Mouse (Mus musculus) kidney, postnatal 10 days (tissue): ENCODE data around the gene 9430097D07Rik.
A peak's percentile ranks its signal among the peaks of the same experiment; 100 is the strongest.

ENCODE experiments used
- DNase-seq: peaks from one replicate; pipeline ENCODE4 v3.0.0; 2021; ENCODE audit warnings: mixed read lengths

Gene 9430097D07Rik

GRCm38 (mm10) chr2:32575586-32576160 lies at the start of gene 9430097D07Rik:
TSS of gene 9430097D07Rik (minus strand) at chr2:32575684.
- DNase-seq = peak; percentile 46

DNA sequence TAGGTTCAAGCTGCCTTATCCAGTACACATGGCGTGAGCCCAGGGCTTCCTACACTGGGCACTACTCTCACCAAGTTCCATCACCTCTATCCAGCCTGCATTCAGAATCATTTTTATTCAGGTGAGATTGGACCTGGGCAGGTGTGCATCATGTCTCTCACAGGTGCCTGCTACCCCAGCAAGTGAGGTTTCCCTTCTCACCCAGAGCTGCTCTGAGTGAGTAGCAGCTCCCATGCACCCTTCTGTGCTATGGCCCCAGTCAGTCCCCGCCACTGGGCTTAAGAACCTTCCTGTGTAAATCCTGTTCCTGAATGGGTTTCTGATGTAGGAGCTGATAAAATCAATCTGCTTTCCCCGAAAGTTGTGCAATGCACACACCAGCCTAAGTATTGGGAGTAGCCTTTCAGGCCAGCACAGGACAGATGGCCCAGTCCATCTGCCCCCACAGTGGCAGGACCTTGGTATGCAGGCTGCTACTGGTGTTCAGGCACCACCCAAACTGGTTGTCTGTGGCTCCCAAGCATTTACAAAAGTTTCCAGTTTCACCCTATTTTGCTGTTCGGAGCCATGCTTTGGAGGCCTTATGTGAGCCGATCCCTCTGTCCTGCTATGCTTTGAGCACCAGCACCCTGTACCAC lies 48.7 kb upstream of the 9430097D07Rik start:
- DNase-seq = no peak

GRCm38 (mm10) chr2:32621517-32621859 lies 46.0 kb upstream of the 9430097D07Rik start, which contains the start of gene Ak1:
TSS of gene Ak1 (plus strand) at chr2:32621758.
- no peak for DNase-seq

- peak; percentile 86 for DNase-seq
Measured at GRCm38 (mm10) chr2:32620682-32621516, 45.4 kb upstream of the 9430097D07Rik start.

- no peak for DNase-seq
Measured at GRCm38 (mm10) chr2:32618051-32618450, 42.6 kb upstream of the 9430097D07Rik start.

DNA sequence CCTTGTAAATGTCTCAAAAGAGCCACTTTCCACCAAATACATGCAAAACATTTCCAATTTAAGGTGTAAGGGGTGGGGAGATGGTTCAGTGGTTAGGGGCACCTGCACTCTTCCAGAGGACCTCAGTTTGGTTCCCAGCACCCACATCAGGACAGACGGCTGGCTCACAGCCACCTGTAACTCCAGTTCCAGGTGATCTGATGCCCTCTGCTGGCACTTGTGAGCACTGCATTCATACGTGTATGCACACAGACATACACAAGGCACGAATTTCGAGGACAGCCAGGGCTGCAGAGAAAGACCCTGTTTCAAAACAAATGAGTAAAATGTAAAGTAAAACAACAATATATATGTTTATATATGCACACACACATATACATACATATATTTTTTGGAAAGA lies 42.1 kb upstream of the 9430097D07Rik start:
- DNase-seq = no peak

DNA sequence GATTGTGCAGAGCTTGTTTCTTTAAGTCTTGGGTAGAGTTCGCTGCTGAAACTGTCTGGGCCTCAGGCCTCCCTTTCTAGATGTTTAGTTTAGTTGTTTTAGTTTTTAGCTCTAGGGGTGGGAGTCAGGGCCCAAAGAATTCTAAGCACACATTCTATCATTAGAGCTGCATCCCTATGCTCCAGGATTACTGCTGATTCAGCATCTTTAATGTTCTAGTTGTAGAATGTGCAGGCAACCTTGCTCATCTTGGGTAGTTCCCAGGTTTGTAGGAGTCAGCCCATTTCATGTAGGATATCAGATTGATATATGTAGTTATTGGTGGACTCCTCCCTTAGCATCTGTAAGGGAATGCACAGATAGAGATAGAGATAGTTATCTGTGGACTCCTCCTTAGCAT lies 41.6 kb upstream of the 9430097D07Rik start:
- no peak for DNase-seq

- no peak for DNase-seq
Measured at GRCm38 (mm10) chr2:32612274-32612673, 36.8 kb upstream of the 9430097D07Rik start.

DNA sequence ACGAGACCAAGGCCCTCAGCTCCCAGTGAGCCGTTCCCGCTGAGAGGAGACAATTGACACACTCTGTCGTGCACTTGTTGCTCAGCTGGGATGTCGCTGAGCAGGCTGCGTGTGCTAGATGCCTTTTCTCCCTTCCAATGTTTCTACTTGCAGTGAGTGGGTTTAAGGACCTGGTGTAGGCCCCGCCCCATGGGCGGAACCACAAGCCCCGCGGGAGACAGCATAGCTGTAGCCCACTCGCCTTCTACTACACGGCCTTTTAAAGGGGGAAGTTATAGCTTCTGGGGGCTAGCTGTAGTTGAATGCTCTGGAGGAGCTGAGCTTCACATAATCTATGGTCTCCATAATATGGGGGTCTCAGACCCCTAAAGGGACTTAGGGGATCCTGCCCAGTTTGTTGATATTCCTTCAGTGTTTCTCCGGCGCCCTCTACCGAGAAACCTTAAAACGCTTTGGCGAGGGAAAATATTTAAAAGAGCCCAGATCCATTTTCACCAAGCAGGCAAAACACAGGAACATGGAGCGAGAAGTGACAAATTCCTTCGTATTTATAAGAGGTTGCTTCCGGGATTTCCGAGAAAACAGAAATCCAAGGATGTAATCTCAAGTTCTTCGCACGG lies 35.2 kb upstream of the 9430097D07Rik start:
- peak; percentile 69 for DNase-seq

DNA sequence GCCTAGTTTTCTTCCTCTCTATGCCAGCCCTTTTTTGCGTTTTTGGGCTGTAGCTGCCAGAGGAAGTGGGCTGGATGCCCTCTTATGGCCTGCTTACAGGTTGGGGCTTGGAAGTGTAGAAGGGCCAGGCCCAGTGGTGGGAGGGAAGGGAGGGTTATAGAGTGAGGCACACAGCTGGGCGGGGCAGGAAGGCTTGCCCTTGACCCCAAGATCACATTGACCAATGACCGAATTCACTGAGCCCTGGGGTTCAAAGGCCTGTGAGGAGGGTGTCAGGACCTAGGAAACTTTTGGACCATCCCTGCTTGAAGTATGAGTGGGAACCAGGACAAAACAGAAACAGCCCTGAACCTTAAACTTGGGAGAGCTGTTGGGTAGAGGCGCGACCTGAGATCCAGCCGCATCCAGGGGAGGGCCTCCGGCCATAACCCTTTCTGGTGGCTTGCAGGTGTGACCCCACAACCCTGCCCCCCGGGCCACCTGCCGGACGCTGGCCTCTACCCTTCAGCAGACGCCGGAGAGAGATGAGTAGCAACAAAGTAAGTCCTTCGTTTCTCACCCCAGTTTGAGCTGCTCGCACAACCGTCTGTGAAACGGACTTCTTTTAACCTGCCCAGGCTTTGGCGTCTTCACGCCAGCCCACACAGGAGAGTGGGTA lies 33.4 kb upstream of the 9430097D07Rik start:
- no peak for DNase-seq

DNA sequence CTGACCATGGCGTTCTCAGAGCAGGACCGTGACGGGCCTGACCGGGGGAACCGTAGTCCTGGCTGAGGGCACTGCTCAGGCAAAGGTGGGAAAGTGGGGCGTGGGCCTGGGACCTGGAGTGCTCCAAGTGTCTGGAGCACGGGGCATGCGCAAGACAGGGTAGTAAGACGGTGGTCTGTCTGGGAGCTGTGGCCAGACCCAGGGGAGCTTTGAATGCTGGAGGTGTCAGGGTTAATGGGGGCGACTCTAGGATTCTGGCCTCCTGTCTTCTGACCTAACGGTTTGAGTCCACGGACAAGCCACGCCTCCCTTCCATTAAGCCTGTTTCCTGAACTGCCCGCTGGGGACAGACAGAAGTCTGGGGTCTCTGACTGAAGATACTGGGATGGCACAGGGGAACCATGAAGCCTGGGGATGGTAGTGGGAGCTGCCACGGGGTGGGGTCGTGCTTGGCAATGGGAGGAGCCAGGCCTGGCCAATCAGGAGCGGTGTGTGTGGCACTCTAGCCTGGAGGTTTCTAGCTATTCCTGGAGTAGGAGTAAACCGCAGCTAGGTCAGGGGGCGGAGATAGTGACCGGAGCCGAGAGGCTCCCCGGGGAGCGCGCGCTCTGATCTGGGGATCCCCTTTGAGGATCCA lies 32.8 kb upstream of the 9430097D07Rik start:
- DNase-seq = peak; percentile 76

GRCm38 (mm10) chr2:32607262-32607947 lies 31.9 kb upstream of the 9430097D07Rik start:
- peak; percentile 65 for DNase-seq

GRCm38 (mm10) chr2:32606161-32607142 lies 31.0 kb upstream of the 9430097D07Rik start:
- DNase-seq = peak; percentile 92

DNA sequence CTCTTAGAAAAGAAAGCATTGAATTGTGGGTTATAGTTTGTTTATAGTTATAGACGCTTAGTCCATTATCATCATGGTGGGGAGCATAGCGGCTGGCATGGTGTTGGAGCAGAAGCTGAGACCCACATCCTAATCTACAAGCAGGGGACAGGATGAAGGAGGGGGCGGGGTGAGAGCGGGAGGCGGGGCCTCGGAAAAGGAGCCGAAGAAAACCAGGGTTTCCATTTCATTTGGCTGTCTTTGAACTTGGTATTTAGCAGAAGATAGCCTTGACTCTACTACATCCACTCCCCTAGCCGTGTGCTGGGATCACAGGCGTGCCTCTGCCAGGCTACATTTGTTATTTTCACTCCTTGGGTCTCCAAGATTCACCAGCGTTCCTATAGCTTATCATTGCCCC lies 29.1 kb upstream of the 9430097D07Rik start:
- no peak for DNase-seq

- DNase-seq = peak; percentile 95
Measured at GRCm38 (mm10) chr2:32602600-32603054, 27.1 kb upstream of the 9430097D07Rik start.

- peak; percentile 64 for DNase-seq
Measured at GRCm38 (mm10) chr2:32601417-32602065, 26.1 kb upstream of the 9430097D07Rik start.

DNA sequence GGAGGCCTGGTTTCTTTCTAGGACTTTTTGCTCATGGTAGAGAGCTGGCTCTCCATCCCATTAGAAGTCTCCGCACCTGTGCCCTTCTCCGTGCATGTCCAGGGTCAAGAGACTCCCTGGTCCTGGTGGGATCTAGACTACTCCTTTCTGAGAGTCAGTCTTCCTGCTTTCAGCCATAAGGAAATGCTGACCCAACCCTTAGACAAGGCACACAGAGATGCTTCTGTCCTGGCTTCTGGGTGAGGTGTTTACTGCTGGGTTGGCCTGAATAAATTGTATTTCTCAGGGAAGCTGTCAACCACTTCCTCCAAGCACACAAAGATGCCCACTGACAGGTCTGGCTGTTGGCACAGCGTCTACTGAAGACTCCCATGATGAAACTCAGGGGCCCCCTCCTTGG lies 23.9 kb upstream of the 9430097D07Rik start, which contains the start of gene St6galnac6:
Gene St6galnac6 (plus strand): TSS at position 301 of the 400 bp plus-strand sequence.
- no peak for DNase-seq

- peak; percentile 79 for DNase-seq
Measured at GRCm38 (mm10) chr2:32598506-32598905, 23.0 kb upstream of the 9430097D07Rik start.

DNA sequence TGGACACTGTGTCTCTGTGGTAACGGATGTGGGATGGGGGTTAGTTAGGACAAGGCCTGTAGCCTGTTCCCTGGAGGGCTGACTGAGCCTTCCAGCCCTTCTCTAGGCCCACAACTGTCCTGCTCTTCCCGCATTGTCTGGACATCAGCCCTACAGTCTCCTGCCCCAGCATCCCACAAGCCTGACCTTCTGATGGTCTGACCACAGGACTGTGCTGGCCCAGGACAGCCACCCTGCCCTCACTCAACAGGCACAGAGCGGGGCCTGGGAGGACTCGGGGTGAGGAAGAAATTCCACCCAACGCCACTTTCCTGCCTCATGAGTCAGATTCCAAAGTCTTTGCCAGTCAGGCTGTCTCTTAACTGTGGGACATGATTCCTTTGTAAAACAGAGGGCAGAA lies 22.2 kb upstream of the 9430097D07Rik start:
- no peak for DNase-seq

DNA sequence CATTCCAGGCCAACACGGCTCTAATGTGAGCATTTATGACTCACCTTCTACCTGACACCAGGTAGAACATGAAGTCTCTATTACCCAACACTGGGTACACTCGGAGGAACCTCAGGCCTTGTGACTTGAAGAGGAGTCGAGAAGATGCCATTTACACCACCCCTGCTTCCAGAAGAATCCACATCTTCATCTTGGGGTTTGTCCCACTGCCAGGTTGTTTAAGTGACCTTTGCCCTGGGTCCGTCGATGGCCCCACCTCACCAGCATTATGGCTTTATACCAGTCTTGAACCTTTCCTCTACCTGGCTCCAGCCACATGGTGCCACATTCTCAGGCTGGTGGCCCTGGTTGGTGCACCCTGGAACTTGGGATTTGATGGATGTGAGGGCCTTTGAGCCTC lies 21.8 kb upstream of the 9430097D07Rik start:
- DNase-seq = no peak
